Comparison of ENCODE assay signal across 7 mouse cellular contexts in the genomic region with DNA sequence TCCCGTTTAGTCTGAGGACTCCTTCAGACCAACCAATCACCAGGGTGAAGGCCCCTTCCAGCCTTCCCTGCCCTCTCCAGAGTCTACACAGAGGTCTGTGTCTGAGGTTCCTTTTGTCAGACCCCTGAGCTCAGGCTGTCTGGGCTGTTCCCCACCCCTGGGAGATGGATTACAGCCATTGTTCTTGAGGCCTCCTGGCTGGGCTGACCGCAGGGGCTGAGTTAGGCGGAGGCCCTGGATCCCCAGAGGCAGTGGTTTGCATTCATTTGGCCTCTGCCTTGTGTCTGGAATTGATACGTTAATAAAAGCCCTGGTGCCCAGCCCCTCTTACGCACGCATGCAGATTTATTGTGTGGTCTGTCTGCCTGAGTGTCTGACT. TPM values are rescaled to one million over a fixed set of nuclear protein-coding genes. Genes with fewer than 3 reads are reported as not detected.
DNase-seq lines count a peak whose midpoint lies in the region; ATAC-seq and TF ChIP-seq lines count a peak whose summit lies in the region.

No protein-coding gene starts in this region.

- no peaks in the 10 kb centered on the region for H3K36me3 ChIP-seq in heart, postnatal 0 days (replicated peaks; ENCODE audit: control insufficient read depth, insufficient read depth, low read length)
- no peaks in the 10 kb centered on the region for H3K36me3 ChIP-seq in midbrain, embryonic 14.5 days (ENCODE audit: control insufficient read depth, insufficient read depth, low read length)

- no peak for TF ChIP-seq EP300 in heart, postnatal 0 days (IDR thresholded peaks at IDR 0.05; ENCODE audit: low read depth)

- H3K4me1 ChIP-seq in heart, postnatal 0 days (ENCODE audit: control insufficient read depth, insufficient read depth) = peaks cover 60% of the 10 kb centered on the region
- H3K4me1 ChIP-seq in midbrain, embryonic 14.5 days (ENCODE audit: control insufficient read depth, insufficient read depth, low read length) = peaks cover 64% of the 10 kb centered on the region

- H3K9ac ChIP-seq in heart, postnatal 0 days (replicated peaks; ENCODE audit: low read depth, low read length) = peak overlapping the region; percentile 13; the same call in 1 of the 2 replicates
- H3K9ac ChIP-seq in midbrain, embryonic 14.5 days (replicated peaks; ENCODE audit: low read length) = peak overlapping the region; percentile 31; the same call in 1 of the 2 replicates

- H3K27me3 ChIP-seq in heart, postnatal 0 days (ENCODE audit: control insufficient read depth, insufficient read depth, low read length) = no peaks in the 10 kb centered on the region
- H3K27me3 ChIP-seq in midbrain, embryonic 14.5 days (ENCODE audit: control insufficient read depth, insufficient read depth, low read length) = no peaks in the 10 kb centered on the region

- no peak; the same call in 1 of the 2 replicates for ATAC-seq in heart, postnatal 0 days (ENCODE audit: insufficient read depth, low read depth)
- peak; percentile 86 for ATAC-seq in midbrain, embryonic 14.5 days (ENCODE audit: low FRiP score, low TSS enrichment)

- WGBS in heart, postnatal 0 days = 41% methylated on average over 6 of the region's 6 CpGs
- WGBS in midbrain, embryonic 14.5 days = 3% methylated on average over 6 of the region's 6 CpGs

- peak; percentile 87 for DNase-seq in MN1 (ENCODE audit: low spot score)
- DNase-seq in embryo, embryonic 10.5 days (ENCODE audit: low spot score) = peak; percentile 85
- DNase-seq in heart, postnatal 0 days (ENCODE audit: low spot score) = no peak
- peak; percentile 84 for DNase-seq in midbrain, embryonic 14.5 days
- no peak for DNase-seq in ovary, postnatal 36 days (ENCODE audit: low spot score)
- DNase-seq in urinary bladder, postnatal 25 days (ENCODE audit: low spot score) = no peak
- DNase-seq in adrenal gland, postnatal 36 days = no peak

- H3K4me2 ChIP-seq in heart, postnatal 0 days (ENCODE audit: low read depth, low read length) = no peak overlapping the region
- H3K4me2 ChIP-seq in midbrain, embryonic 14.5 days (ENCODE audit: low read length) = peak overlapping the region; percentile 17

- H3K27ac ChIP-seq in heart, postnatal 0 days (ENCODE audit: low read depth) = peak overlapping the region; percentile 83
- H3K27ac ChIP-seq in midbrain, embryonic 14.5 days (replicated peaks; ENCODE audit: low read depth, low read length) = peak overlapping the region; percentile 91

- H3K4me3 ChIP-seq in heart, postnatal 0 days (ENCODE audit: low read depth, low read length) = no peak overlapping the region
- no peak overlapping the region for H3K4me3 ChIP-seq in midbrain, embryonic 14.5 days (replicated peaks; ENCODE audit: low read depth, low read length)

- TF ChIP-seq CTCF in heart, postnatal 0 days (IDR thresholded peaks at IDR 0.05; ENCODE audit: low read depth) = no peak

- no peaks in the 10 kb centered on the region for H3K9me3 ChIP-seq in heart, postnatal 0 days (replicated peaks; ENCODE audit: control insufficient read depth, low read length)
- no peaks in the 10 kb centered on the region for H3K9me3 ChIP-seq in midbrain, embryonic 14.5 days (ENCODE audit: control insufficient read depth, low read length)

RNA-seq across cellular contexts. Expression of gene Galnt2, which starts 53.1 kb away (rescaled TPM):
- 30.0 and 35.4 TPM in 2 replicates for total RNA-seq in heart, postnatal 0 days (2014; rRNA removed; ENCODE audit: low replicate concordance)
- 24.6 and 30.3 TPM in 2 replicates for polyA plus RNA-seq in heart, postnatal 0 days (2015; fragmentation: Nextera tagmentation; extraction: Ambion mirVana)
- polyA plus RNA-seq in midbrain, embryonic 14.5 days (2014; fragmentation: Nextera tagmentation; extraction: Ambion mirVana) = 65.8 and 70.1 TPM in 2 replicates
- total RNA-seq in adrenal gland, postnatal 36 days (2021) = 10 to 100 TPM; 58.1 to 62.7 TPM

Comparison
In these comparisons a context has a peak if more than half of its experiments do, and no peak if none do; other contexts are left out.
1. DNase-seq: peak in MN1 (single experiment), embryo, embryonic 10.5 days (single experiment) and midbrain, embryonic 14.5 days (single experiment); none in heart, postnatal 0 days (single experiment), ovary, postnatal 36 days (single experiment), urinary bladder, postnatal 25 days (single experiment) and adrenal gland, postnatal 36 days (0 of 2).